Mouse (Mus musculus): ENCODE measurements around the gene Hpn.

Hpn gene

DNA sequence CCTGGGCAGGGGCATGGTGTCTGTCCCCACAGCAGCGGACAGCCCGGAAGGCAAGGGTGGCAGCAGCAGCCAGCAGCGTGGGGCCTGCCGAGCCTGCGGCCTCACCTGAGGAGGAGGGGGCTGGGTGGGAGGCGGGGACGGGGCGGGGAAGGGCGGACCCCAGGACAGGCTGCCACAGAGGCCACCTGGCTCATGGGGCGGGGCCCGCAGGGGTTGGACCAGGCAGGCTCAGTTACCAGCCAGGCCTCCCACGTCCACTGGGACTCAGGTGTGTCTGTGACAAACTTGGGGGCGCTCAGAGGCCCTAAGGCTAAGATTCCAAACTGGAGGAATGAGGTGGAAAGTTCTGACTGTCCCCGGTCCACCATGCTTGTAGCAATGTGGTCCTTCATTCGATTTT lies at the start of gene Hpn:
Gene Hpn (minus strand): TSS at position 109 of the 400 bp plus-strand sequence.
- DNase-seq: peak; percentile 92 to 93

DNA sequence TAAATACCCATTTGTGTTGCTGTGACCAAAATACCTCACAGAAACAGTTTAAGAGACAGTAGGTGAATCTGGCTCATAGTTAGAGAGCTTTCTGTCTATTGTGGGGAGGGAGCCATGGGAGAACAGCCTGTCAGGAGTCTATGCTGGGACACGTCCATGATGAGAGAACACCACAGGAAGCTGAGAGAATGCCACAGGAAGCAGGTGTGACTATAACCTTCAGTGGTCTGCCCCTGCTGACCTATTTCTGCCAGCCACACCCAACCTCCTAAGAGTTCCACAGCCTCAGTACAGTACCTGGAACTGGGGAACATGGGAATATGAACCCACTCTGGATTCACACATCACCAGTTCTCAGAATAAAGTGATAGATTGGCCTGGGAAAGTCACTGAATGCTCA lies 49.7 kb upstream of the Hpn start:
- DNase-seq: no peak

DNA sequence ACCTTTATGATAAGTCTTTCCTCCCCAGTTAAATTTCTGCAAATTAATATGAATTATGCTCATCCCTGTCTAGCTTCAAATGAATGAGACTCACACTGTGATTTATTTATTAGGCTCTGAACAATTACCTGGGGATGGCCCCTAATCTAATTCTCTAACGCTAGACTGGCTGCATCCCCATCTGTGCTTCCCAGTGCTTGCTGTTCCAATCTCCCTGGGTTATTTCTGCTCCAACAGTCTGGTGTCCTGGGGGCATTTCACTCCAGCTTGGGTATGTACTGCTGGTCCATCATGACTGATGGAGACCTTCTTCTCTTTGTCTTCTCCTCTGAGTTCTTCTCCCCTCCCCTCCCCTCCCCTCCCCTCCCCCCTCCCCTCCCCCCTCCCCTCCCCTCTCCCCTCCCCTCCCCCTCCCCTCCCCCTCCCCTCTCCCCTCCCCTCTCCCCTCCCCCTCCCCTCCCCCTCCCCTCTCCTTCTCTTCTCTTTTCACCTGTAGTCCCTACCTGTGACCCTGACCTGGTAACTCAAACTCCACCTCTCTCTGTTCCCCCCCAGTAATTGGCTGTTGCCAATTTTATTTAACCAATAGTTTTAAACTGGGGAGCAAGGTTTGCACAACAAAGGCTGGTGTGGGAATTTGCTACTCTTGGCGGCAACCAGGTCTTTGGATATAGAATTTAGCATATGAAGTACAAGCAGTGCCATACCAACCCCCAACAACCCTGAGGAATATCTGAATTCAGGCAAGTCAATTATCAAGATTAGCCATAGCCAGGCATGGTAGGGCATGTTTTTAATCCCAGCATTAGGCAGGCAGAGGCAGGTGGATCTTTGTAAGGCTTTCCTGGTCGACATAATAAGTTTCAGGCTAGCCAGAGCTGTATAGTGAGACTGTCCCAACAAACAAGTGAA lies 48.8 kb upstream of the Hpn start:
- no peak for DNase-seq

DNA sequence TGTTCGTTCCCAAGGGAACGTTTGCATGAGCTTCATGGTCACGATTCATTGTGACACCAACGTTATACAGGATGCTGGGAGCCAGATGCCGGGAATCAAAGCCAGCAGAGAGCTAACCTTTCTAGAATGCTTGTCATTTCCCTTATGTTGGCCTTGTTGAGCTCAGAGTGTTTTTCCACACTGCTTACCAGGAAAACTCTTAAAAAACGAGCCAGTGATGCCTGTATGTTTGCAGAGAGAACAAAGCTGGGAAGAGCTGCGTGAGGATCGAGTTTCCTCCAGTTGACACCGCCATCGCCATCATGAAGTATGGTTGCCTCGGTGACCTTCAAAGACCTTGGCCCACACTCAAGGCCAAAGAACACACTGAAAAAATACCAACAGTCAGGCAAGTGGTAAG lies 47.2 kb upstream of the Hpn start:
- DNase-seq: peak; percentile 42 to 46

DNA sequence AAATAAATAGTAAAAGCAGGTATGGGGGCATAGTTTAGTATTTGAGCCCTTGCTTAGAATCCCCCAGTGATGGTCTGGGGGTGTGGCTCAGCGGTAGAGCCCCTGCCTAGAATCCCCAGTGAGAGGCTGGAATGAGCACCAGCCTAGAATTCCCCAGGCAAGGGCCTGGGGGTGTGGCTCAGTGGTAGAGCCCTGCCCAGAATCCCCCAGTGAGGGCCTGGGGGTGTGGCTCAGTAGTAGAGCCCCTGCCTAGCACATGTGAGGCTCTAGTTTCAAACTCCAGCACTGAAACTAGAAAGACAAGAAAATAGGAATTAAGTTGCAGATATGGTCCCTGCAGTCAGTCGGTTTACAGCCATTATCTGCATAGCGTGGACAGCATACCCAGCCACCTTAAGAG lies 46.7 kb upstream of the Hpn start:
- DNase-seq: no peak

DNA sequence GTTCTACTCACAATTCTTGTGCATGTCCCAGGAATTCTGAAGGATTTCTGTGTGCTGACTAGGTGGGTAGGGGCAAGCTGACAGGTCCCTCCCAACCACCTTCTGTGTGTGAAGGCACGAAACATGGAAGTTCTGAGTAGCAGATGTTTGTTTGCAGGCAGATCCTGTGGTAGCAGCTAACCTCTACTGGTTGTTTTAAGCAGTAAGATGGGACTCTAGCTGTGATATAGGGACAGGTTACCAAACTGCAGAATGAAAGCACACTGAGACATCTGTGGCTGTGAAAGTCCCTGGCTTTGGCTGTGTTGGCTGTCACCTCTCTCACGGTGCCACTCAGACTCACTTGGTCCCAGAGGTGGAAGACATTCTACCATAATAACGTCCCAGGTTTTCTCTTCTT lies 46.2 kb upstream of the Hpn start:
- DNase-seq: no peak

DNA sequence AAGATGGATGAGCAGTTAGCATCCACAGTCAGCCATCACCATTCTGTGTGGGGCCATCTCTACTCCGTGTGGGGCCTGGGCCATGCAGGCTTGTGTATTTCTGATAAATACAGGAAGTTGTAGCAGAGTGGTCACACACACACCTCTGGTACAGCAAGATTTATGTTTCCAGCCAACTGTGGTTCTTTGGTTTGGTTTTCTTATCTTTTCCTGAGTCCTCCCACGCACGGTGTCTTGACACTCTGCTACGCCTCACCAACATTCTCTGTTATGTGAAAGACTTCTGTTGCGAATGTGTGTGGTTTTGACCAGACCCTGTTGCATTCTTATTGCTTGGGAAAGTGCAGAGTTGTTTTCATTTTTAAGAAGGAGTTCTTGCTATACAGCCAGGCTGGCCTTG lies 45.7 kb upstream of the Hpn start:
- no peak for DNase-seq

DNA sequence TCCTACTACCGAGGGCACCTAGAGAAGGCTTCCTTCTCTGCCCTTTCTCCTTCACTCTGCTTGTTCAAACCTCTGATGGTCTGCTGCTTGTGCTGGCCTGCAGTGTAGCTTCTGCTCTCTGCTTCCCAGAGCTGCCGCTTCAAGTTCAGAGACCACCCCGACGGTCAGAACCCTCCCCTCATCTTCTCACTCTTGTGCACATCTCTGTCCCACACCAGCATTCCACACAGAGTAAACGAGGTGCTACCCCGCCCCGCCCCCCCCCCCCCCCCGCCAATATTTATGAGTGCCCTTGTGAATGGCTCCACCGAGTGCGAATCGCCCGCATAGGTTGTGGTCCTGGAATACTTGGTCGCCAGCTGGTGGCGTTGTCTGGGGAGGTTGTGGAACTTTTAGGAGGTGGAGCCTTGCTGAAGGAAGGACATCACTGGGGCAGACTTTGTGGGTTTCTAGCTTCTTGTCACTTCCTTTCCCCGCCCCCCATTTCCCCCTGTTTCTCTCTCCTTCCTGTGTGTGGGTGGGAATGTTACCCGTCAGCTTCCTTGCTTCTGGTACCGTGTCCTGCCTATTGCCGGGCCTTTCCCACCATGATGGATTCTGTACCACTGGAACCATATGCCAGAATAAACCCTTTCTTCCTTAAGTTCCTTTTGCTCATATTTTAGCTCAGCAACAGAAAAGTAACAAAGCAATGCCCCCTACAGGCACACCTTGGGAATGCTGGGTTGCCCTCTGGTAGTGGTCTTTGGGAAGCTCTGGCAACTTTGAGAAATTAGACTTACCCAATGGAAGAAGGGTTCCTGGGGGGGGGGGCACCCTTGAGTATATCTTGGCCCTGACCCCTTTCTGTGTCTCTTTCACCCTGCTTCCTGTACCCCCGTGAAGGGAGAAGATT lies 41.2 kb upstream of the Hpn start:
- DNase-seq: peak; percentile 56 to 65

DNA sequence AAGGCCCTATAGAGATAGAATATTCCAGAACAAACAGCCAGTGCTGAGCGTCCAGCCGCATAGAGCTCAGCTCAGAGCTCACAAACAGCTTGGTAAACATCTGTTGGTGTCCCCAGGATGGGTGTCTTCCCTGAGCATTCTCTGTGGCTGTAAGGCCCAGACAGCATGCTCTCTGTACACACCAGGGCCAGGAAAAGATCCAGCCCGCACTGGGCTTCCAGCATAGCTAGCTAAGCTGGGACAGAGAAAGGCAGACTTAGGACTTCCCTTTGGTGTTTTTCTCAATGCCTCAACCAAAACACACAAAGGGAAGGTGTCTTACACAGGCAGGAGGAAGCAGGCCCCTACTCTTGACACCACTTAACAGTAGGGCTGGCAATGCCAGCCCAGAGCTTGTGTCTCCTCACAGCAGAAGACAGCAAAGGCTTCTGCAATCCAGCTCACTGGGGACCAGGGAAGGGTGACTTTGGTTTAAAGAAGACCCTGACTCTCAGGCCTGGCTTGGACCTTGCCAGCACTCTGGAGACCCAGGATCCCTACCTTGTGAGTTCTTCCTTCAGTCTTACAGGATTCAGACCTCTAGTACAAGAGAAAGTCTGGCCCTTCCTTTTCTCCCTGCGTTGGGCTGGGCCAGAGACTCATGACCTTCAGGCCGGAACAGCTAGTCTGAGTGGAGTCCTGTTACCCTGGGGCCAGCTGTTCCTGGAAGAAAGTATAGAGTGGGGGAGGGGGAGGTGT lies 40.4 kb upstream of the Hpn start, which contains the start of gene Gramd1a:
Gene Gramd1a (minus strand): TSS at position 601 of the 738 bp plus-strand sequence.
- DNase-seq: peak; percentile 56 to 74

DNA sequence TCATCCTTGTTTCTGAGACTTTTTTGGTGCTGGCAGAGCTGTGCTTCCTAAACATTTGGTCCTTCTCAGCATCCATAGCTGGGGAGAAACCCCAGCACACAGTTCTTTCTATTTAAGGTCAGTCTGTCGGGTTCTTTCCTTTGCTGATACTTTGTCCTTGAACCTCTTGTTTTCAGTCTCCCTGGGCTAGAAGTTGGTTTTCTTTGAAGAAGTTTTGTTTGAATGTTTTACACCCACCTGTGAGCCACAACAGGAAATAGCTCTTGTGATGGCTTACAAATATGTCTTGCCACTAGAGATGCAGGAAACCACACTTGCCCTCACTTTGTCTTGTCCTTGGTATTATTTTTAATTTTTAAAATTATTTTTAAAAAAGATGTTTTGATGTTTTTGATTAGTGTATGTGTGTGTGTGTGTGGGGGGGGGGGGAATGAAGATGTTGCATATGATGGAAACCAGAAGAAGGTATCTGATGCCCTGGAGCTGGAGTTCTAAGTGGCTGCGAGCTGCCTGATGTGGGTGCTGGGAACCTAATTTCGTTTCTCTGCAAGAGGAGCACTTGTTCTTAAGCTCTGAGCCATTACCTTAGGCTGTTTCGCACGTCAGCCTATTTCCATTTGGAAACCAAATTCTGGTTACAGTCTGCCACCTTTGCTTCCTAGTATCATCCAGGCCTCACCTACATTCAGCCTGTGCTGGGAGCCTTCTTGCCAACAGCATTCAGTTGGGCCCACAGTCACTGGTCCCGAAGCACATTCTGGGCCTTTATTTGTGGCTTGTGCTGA lies 38.6 kb upstream of the Hpn start:
- DNase-seq: no peak

DNA sequence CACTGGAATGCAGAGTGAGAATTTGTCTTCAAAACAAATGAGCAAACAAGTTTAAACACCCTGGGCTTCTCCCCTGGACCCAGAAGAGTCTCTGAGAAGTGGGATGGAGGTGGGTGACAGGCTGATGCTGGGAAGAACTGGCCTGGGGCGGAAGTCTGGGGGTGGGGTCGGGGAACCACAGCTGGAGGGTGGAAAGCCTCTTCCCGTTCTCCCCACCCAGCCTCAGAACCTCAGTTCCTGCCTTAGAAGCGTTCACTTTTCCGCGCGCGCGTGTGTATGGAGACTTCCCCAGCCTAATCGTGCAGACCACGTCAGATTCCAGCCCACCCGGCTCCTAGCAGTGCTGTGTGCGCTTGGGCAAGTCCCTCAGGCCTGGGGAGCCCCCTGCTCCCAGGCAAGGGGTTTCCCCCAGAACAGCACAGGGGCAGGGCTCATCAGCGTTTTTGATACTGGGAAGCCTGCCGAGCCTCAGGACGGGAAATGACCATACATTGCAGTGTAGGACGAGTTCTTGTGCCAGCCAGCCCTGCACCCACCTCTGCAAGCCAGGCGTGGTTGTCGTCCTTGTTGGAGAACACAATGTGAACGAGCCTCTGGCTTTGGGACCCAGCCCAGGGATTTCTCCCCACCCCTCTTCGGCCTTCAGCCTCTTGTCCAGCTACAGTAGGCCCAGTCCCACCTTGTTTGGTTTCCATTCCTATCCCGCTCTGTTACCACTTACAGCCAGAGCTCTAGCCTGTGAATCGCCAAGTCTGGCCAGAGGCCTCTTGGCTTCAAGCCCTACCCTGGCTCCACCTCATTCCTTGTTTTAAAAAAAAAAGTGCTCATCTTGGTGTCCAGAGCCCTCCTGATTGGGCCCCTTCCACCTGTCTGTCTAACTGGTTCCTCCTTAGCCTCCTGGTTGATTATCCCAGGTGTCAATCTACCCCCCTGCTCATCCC lies 36.5 kb upstream of the Hpn start:
- peak; percentile 60 to 78 for DNase-seq

DNA sequence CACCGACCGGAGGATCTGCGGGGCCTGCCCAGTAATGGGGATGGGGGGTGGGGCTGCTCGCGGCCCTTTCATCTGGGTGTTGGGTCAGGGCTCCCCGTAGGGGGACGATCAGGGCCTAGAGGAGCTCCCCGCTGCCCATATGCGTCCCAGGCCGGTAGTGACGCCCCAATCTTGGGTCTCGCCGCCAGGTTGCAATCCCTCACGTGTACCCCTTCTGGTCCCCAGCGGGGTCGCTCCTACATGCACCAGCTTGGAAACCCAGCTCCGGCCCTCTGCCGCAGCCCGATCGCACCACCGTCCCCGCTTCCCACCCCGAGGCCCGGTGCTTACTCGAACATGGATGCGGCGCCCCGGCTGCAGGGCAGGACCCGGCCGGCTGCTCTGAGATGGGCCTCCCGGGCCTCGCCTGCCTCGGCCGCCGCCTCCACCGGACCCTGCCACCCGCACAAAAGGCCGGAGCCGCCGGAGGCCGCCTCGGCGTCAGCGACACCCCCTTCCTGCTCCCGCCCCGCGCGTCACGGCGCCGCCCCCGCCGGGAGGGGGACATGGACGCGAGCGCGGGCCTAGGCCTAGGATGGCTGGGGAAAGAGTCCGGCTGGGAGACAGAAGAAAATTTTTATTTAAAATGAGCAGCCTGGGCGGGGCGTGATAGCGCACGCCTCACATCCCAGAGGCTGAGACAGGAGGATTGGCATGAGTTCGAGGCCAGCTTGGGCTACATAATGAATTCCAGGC lies 35.6 kb upstream of the Hpn start:
- DNase-seq: peak; percentile 89 to 94

DNA sequence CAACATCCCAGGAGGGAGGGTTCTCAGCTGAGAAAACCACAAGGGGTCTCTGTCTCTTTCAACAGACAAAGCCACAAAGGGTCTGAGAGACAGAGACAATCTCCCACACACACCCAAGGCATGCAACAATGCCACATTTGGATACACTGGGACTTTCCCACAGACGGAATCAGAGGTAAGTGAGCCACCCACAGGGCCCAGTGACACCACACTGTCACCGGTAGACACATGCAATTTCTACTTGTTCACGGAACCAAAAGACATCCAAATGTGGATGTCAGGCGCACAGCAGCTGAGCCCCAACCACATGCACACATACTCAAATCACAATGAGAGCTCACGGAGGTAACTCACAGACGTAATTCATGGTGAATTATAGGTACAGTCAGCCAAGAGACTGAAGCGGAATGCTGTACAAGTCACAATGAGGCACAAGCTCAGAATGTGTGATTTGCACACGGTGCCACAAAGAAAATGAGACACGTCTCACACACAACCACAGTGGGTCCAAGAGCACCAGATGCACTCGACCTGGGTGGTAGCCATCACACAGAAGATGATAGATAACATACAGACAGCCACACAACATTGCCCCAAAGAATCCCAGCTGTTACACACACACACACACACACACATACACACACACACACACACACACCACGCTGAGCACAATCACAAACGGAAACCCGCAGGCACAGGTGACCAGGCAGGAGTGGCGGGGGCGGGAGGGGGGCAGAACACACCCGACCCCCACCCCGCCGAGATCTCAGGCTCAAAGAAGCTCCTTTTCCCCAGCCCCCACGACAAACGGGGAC lies 34.9 kb upstream of the Hpn start:
- DNase-seq: no peak

DNA sequence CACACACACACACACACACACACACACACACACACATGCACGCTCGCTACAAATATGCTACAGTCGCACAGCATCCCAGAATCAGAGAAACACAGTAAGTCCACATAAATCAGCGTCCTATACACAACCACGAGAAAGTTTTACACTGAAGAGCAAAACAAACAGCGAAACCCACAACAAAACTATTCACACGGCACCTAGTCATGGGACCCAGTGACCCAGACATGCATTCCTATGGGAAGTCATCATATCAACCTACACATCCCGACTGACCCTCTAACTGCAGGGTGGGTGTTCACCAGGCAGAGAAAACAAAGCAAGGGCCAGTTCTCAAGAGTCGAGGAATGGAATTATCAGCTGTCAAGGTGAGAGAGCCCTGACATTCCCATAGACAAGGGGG lies 34.2 kb upstream of the Hpn start:
- DNase-seq: no peak

DNA sequence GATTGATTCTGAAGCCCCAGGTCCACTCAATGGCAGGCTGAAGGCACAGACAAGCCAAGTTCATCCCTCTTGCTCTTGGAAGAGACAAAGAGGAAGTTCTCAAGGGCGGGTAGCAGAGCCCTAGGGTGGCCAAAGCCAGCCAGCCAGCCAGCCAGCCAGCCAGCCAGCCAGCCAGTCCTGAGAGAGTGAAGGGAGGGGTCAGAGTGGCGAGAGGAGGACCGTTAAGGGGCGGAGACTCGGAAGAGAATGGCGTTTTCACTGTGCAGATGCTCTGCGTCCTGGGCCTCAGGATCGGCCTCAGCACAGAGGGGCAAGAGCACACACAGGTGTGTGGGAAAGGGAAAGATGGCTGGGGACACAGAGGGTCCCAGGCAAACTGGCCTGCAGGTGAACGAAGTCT lies 33.7 kb upstream of the Hpn start:
- DNase-seq: peak; percentile 69 to 75

DNA sequence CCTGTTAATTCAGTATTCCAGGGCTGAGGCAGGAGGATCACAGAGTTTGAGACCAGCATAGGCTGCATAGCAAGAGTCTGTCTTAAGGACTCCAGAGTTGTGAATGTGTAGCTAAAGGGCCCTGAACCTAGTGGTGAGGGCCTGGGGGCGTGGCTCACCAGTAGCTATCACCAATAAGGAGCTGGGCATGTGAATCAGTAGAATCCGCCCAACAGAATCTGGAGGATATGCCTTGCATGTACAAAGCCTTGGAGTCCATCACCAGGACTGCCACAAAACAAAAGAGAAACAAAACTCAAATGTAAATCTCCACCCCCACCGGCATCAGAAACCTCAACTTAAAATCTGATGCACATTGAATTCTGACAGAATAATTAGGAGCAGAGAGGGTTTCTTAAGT lies 33.0 kb upstream of the Hpn start:
- DNase-seq: no peak

DNA sequence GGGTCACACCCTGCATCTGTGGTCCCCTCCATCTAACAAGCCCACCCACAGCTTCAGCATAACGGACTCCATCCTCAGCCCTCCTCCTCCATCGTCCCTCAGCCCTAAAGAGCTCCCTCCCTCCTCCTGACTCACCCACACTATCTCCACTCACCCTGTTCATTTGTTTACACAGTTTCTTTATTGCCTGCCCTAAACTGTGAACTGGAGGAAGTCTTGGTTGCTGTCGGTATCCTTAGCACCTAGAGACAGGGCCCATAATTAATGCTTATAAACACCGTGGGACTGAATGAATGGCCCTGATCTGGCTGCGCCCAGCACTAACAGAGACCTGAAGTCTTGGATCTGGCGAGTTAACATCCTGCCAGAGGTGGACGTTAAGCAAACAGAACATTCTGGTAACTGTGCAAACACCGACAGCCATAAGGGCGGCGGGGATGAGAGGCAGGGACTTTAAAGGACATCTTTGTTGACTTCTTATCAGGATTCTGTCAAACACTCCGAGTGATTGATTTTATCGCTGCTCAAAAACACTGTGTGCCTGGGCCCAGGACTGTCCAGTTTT lies 30.6 kb upstream of the Hpn start:
- no peak for DNase-seq

DNA sequence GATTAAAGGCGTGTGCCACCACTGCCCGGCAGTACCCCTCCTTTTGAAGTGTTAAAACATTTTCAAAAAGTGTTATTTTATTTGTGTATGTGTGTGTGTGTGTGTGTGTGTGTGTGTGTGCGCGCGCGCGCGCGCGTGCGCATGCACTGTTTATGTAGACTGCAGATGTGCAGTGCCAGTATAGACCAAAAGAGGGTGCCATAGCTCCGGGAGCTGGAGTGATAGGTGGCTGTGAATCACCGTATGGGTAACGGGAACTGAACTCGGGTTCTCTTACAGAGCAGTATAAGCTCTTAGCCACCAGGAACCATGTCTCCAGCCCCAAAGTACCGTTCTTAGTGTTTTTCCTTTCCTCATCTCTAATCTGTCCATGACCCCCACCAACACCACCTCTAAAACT lies 29.8 kb upstream of the Hpn start:
- DNase-seq: peak in 1 of 2 experiments; percentile 43

DNA sequence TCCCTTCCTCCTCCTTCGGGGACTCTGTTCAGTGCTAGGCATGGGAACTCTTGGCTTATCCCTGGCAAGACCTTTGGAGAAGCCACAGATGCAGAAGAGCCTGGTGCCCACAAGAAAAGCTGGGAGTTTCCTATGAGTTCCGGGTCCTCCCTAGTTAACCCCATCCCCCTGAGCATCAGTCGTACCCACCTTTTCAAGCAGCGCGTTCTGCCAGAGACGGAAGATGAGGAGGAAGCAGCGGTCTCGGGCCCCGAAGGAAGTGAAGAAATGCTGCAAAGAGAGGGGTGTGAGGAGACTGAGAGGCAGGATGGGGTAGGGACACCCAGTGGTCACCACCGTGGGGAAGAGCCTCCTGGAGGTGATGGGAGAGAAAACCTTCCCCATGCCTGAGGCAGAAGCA lies 25.9 kb upstream of the Hpn start:
- DNase-seq: no peak
